ENCODE assay signal across 18 mouse cellular contexts in genomic region chr2:127530418-127530817, GRCm38 (mm10). TPM values are rescaled to one million over a fixed set of nuclear protein-coding genes. Genes with fewer than 3 reads are reported as not detected.
"Had no signal": no experiment of that assay in that cellular context is flagged by ENCODE, and none has a peak within 500 bp of the region (broad histone marks: within the 10 kb centered on the region; RNA-seq: fewer than 3 reads in every experiment).

No protein-coding gene starts in this region.

- DNase-seq: liver, postnatal 0 days; lung, adult 2 months; lung, postnatal 4 days; midbrain, embryonic 14.5 days; right cerebral cortex, postnatal 14 days; thymus, adult 2 months; thymus, postnatal 25 days; thymus, postnatal 4 days had no signal

- H3K4me1 ChIP-seq: lung, embryonic 15.5 days; midbrain, embryonic 10.5 days; midbrain, embryonic 12.5 days; neural tube, embryonic 13.5 days; neural tube, embryonic 15.5 days; stomach, embryonic 15.5 days had no signal

- H3K36me3 ChIP-seq: lung, embryonic 15.5 days; midbrain, embryonic 10.5 days; midbrain, embryonic 12.5 days; neural tube, embryonic 13.5 days; neural tube, embryonic 15.5 days; stomach, embryonic 15.5 days had no signal

- H3K4me3 ChIP-seq: lung, embryonic 15.5 days; midbrain, embryonic 10.5 days; midbrain, embryonic 12.5 days; myocyte; neural tube, embryonic 13.5 days; neural tube, embryonic 15.5 days; stomach, embryonic 15.5 days had no signal

- H3K9me3 ChIP-seq: lung, embryonic 15.5 days; midbrain, embryonic 10.5 days; midbrain, embryonic 12.5 days; neural tube, embryonic 13.5 days; neural tube, embryonic 15.5 days; stomach, embryonic 15.5 days had no signal

- H3K27ac ChIP-seq: lung, embryonic 15.5 days; midbrain, embryonic 10.5 days; midbrain, embryonic 12.5 days; neural tube, embryonic 13.5 days; neural tube, embryonic 15.5 days; stomach, embryonic 15.5 days; stomach, postnatal 0 days had no signal

- H3K9ac ChIP-seq: liver, postnatal 0 days; lung, embryonic 15.5 days; midbrain, embryonic 12.5 days; neural tube, embryonic 13.5 days; neural tube, embryonic 15.5 days; stomach, embryonic 15.5 days had no signal

RNA-seq across cellular contexts. Expression of gene Kcnip3, which starts 8.5 kb away (rescaled TPM):
- total RNA-seq: megakaryocyte-erythroid progenitor cell, adult 5-6 weeks had no signal

RNA-seq across cellular contexts. Expression of gene Prom2, which starts 10.8 kb away (rescaled TPM):
- total RNA-seq: megakaryocyte, adult 5-6 weeks; megakaryocyte-erythroid progenitor cell, adult 5-6 weeks had no signal
